Mouse (Mus musculus): ENCODE data around the gene Pofut2.

Pofut2 gene

DNA sequence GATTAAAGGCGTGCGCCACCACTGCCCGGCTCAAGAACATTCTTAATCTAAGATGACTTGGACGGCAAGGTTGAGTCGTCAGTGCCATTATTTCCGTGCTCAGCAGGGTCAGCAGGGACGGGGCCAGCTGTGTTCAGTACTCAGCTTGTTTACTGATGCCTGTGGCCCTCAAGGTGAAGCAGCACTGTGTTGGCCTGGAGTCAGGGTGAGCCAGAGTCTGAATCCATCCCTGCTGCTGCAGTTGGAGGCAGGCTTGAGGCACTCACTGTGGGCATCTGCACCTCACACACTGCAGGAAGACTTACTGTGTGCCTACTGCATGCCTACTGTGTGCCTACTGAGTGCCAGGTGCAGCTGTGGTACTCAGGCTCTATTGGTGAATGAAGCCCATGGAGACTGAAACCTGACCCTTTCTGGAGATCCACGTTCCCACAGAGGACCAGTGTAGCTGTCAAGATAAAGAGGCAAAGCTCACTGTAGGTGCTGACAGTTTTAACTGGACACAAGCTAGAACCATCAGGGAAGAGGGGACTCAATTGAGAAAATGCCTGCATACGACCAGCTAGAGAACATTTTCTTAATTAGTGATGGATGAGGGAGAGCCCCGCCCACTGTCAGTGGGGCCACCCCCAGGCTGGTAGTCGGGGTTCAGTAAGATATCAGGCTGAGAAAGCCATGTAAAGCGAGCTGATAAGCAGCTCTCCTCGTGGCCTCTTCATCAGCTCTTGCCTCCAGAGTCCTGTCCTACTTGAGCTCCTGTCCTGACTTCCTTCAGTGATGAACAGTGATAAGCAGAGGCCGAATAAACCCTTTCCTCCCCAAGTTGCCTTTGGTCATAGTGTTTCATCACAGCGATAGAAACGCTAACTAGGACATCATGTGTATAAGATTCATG is 26.9 kb upstream of the Pofut2 start:
- DNase-seq = no peak

DNA sequence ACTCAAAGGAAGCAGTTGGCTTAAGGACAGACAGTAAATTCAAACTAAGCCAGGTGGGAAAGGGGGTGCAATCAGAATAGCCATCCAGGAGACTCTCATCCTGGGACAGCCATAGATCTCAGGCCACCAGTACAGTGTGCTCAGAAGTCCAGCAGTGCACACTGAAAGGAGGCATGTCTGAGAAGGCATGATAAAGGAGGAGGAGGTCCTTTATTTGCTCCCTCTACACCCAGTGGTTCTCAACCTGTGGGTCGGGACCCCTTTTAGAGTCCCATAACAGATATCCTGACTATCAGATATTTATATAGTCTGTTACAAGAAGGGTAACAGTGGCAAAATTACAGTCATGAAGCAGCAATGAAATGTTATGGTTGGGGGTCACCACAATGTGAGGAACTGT is 25.8 kb upstream of the Pofut2 start:
- DNase-seq = no peak

DNA sequence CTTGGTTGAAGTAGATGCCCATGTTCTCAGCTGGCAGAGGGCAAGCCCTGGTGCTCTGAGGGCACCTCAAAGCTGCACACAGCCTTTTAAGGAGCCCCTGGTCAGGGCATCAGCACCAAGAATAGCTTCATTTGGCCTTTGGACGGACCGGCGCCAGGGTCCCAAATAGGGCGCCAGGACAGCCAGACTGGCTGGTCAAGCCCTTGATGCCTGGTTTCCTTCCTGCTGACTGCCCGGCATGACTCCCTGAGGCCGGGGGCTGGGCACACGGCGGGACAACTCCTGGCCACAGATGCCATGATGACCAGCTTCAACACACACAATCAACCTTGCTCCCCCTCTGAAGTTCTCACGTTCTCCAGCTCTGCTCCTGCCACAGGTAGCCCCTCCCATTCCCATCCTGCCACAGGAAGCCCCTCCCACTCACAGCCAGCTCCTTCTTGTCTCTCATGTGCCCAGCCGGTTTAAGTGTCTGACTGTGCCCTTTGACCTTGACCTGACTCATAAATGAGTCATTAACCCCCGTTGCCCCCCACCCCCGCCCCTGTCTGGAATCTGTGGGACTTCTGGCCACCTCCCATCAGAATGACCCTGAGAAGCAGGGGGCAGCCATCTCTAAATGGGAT is 23.9 kb upstream of the Pofut2 start:
- no peak for DNase-seq

DNA sequence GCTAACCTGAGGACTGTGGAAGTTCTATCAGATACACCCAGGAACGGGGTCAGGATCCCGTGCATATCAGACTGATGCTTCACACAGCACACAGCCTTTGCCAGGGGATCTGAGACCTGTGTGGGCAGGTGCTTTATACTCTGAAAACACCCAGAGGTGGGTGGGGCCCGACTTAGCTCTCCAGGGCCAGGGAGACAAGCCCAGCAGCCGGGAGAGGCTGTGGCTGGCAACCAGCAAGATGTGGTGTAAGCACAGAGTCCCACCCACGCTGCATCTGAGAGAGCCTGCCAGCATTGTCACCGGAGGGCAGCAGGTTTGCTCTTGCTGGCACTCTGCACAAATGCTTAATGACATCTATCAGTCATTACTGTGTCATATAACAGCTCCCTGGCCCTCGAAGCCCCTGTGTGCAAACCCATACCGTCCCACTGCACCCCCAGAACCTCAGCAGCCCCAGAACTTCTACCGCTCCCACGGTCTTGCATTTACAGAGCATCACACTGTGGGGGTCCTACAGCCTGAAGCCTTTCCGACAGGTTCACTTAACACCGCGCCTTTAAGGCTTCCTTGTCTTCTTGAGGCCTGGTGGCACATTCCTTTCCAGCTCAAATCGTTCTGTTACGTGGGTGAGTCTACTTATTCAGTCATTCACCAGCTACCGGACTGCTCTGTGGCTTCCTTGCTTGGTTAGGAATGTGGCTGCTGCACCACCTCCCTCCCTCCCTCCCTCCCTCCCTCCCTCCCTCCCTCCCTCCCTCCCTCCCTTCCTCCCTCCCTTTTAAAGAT is 21.0 kb upstream of the Pofut2 start:
- no peak for DNase-seq

DNA sequence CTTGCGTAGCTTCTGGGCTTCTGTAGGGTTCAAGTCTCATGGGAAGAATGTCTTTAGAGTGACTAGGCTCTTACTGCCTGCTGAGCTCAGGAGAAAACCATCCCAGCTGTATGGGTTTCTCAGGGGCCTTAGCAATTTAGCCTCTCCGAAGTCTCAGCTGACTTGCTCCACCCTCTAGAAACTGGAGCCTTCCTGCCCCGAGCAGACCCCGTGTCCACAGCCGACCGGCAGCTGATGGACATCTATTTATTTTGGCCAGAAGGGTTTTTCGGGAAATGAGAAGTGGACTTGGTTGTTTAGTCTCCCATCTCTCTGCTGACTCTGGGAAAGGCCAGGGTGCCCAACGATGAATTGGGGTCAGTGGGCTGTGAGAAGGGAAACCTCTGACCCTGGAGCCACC is 18.3 kb upstream of the Pofut2 start:
- DNase-seq = no peak

DNA sequence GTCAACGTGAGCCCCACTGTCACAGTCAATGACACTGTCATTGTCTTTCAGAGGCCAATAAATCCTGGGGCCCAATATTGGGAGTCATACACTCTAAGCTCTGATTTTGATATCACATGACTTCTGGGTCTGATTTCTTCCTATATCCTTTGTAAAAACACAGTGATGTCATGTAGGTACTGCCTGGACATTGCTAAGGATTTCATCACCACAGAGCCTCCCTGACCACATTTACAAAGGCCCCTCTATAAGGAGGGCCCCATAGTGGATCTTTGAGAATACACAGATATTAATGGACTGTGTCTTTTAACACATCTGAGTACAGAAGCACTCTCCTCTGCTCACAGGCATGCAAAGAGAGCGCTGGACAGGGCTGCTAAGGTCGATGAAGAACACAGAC is 16.6 kb upstream of the Pofut2 start:
- DNase-seq = no peak

DNA sequence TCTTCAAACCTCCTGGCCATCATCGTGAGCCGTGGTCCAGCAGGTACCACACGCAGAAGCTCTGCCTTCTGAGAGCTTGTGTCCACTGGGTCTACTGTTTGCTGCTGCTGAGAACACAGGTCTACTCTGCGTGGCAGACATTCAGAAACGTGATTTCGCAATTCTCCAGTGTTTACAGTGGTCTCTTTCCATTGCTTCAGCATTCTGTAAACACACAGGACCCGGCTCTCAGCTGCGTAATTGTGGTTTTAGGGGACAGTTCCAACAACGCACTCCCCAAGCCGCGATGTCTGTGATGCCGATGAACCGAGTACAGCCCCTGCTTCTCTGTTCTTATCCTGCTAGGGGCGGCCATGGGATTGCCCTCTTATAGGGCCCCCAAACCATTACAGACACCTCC is 16.1 kb upstream of the Pofut2 start:
- DNase-seq = no peak

DNA sequence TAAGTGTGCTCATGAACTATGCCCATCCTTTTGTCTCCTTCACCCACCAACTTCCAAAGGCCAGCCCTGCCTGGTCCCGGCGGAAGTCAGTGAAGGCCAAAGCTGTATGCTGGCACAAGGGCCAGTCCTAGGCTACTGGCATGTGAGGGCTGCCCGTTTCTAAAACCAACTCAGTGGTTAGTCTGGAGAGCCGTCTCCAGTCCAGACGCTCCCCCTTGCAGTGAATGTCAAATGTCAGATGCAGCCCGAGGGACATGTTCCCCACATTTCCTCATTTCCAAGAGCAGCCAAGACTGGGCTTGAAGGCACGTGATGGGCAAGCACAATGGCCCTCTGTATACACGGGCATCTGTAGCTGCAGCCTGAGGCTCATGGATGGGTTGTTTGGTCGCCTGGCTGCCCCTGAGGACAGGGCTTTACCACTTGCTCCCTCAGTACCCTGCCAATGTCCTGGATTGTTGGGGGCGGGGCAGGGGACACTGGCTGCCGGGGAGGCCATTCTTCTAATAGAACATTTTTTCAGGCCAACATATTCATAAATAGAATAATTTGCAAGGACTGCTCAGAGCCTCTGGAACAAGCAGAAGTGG is 15.4 kb upstream of the Pofut2 start:
- no peak for DNase-seq

DNA sequence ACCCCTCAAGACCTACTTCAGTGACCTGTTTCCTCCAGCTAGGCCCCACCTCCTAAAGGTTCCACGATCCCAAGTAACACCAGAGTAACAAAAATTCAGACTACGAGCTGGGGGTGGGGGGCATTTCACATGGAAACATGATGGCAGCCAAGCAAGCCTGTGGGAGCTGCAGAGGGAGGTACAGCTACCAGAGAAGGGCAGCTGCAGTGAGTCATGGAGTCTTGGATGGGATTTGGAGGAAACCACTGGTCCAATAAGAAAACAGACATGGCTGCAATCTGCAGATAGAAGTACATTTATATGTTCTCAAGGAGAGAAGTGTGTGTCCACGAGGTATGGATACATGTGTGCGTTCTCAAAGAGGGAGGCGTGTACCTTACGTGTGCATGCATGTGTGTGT is 14.2 kb upstream of the Pofut2 start:
- DNase-seq = no peak

DNA sequence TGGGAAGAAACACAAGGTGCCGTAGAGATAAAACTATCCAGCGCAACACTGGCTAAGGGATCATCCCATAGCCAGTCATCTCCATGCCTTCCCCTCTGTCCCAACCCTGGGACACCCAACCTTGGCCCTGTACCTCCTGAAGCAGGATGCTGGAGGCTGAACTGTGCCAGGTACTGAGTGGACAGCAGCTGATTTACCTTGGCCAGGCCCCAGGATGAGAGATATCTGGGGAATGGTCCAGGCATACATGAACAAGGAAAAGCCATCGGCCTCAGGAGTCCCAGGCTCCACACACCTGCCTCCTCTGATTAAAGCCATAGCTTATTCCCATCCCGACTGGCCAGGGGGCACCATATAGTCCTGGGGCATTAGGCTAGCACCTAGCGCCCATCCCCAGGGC is 12.0 kb upstream of the Pofut2 start:
- DNase-seq = no peak

DNA sequence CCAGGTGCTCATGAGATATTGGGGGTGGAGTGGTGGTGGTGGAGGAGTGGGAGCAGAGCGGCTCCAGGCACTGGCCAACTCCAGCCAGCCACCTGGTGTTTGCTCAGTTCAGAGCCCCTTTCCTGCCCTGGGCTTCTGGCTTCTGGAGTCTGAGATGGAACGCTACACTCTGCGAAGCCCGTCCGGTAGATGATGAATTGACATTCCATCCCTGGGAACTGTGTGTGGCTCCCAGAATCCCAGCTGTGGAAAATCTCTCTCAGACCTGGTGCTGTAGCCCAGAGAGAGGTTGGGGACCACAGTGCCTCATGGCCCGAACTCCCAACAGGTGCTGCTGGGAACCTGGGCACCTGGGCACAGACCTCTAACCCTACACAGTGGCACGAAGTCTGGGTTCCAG is 11.3 kb upstream of the Pofut2 start:
- DNase-seq = no peak

DNA sequence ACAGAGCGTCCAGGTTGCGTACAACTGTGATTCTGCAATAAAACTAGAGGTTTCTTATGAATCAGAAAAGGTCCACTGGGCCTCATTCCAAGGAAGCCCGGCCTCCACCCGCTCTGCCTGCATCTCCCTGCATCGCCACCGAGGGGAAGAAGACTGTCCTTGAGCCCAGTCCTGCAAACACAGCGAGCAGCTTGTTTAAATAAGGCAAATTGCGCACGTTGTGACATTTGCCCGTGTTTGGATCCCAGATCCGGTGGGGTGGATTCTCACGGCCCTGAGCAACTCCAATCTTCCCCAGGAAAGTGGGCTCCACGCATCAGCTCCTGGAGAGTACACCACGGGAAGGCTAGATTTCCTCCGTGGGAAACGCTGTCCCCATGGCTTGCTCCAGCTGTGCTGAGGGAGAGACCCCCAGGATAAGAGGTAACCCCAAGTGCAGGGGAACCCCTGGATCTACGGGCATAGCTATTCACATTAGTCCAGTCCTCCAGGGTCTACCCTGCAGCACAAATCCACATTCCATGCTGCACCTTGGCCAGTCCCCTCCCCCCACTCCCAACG is 7.7 kb upstream of the Pofut2 start:
- no peak for DNase-seq

DNA sequence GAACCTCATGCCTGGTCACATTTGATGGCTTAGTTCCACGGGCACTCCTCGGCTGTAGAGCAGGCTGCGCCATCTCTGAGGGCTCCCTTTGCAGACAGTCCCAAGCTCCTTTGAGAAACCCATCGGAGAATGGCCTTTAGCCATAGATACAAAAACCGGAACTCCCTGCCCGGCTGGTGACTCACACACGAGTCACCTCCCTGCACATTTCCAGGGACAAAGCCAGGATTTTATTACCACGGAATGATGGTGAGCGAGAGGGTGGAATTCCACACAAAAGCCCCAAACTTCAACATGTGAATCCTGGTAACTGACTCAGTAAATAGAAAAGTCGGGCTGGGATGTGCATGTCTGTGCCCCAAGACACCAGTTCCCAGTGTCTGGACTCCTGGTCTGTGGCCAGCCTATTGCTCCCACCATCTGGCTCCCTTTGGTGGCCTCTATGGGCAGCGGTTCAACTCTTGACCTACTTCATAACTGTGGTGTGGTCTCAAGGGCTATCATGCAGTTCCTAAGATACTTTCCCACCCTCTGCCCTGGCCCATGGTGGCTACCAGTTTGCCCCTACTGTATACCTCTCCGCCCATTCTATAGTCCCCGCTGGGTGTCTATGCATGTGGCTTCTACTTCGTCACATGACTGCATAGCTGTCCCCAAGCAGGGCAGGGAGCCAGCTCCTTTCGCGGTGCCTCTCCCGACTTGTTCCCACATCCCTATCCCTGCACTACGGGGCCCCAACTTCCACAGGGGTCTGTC is 7.1 kb upstream of the Pofut2 start:
- peak in 1 of 2 experiments; percentile 39 for DNase-seq

DNA sequence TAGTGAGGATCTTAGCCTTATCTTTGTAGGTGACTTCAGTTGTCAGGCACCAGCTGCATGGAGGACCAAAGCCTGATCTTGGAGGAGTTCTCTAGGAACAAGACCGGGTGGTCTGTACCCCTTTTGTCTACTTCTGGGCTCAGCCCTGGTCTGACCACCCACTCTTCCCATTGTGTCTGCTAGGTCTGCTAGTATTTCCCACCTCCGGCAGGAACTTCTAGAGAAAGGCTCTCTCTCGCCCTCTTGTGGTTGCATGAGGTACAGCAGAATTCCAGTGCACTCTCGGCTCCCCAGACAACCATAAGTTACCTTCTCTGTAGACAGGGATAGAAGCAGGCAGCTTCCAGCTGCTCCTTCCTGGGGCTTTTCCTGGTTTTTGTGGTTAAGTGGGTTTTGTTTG is 6.2 kb upstream of the Pofut2 start:
- DNase-seq = peak; percentile 63 to 85

DNA sequence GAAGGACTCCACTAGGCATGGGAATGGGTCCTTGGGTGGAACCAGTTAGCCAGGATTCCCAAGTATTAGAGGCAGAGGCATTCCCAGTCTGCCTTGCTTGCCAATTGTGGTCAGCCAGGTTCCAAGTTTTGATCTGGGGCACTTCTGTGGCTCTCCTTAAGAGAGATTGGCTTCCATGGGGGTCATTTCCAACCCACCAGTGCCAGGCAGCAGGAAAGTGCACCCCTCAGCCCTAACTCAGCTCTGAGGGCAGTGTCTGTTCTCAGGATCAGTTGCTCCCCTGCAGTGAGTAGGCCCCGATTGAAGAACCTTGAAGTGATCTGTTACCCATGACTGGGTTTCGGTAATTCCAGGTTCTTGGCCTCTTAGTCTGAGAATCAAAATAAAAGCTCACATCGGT is 3.8 kb upstream of the Pofut2 start:
- DNase-seq = no peak

DNA sequence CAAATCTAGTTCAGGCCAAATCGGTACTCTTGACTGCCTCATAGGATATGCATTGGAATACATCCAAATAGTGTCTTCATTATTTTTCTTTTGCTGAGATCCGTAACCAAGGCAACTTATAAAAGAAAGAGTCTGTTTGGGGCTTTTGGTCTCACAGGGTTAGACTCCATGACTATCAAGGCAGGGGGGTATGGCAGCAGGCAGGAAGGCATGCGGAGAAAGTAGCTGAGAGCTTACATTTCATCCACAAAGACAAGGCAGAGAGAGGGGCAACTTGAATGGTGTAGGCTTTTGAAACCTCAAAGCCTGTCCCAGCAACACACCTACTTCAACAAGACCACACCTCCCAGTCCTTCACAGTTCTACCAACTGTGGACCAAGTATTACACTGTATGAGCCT is 3.3 kb upstream of the Pofut2 start:
- DNase-seq = no peak

DNA sequence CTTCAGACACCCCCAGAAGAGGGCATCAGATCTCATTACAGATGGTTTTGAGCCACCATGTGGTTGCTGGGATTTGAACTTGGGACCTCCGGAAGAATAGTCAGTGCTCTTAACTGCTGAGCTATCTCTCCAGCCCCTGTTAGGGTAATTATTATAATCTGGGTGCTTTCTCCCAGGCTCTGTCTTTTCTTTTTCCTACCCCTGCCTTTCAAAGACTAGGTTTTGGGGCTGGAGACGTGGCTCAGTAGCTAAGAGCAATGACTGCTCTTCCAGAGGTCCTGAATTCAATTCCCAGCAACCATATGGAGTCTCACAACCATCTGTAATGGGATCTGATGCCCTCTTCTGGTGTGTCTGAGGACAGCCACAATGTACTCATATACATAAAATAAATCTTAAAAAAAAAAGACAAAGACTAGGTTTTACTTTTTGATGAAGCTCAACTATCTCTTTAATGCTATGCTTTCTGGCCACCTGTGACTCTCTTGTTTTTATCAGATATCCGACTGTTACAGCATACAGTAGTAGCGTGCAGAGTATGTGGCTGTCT is 902 bp upstream of the Pofut2 start:
- DNase-seq = no peak

DNA sequence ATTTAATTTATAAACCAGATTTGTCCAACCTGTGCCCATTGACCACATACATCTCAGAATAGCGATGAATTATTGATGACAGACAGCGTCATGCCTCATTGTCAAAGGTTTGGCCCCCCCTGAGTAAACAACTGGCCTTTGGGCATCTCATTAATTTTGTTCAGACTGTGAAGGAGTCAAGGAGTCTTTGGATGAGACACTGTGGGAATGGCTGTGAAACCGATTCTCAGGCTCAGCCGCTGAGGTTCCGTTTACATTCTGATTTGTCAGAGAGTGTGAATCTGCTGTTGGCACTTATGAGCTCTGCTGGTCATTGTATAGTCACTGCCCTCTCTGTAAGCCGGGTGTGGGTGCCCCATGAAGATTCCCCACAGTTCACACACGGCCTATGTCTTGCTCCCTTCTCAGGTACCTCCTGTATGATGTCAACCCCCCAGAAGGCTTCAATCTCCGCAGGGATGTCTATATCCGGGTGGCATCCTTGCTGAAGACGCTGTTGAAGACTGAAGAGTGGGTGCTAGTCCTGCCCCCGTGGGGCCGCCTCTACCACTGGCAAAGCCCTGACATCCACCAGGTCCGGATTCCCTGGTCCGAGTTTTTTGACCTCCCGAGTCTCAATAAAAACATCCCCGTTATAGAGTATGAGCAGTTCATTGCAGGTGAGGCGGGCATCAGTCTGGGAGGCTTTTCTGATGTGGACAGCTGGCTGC is 1.3 kb downstream of the Pofut2 start:
- DNase-seq = no peak

DNA sequence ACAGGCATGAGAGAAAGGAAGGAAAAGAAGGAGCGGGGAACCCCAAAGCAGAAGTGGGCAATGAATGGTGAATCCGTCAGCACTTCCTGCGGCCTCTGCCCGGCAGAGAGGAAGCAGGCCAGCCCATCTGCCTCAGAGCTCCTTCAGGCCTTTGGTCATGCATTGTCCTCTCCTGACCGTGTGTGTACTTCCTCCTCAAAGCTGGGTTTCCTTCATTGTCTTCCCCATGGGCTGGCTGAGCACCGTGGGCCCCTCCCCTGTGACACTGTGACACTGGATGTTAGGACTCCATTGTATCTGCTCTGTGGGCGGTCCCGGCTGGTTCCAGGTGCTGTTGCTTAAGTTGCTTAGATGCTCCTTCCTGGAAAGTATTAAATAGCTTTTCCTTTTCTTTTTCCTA is 7.3 kb downstream of the Pofut2 start:
- DNase-seq = no peak

DNA sequence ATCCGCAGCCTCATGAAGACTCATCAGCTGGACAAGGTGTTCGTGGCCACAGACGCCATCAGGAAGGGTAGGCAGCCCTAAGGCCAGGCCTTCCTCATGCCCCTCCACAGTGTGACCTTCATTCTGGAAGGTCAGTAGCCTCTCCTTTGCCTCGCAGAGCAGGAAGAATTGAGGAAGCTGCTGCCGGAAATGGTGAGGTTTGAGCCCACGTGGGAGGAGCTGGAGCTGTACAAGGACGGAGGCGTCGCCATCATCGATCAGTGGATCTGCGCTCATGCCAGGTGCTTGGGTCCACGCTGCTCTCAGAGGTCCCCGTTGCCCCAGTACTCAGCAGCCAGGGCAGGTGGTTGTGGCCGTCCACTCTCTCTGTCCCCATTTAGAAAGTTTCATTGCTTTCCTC is 8.0 kb downstream of the Pofut2 start:
- DNase-seq = no peak

DNA sequence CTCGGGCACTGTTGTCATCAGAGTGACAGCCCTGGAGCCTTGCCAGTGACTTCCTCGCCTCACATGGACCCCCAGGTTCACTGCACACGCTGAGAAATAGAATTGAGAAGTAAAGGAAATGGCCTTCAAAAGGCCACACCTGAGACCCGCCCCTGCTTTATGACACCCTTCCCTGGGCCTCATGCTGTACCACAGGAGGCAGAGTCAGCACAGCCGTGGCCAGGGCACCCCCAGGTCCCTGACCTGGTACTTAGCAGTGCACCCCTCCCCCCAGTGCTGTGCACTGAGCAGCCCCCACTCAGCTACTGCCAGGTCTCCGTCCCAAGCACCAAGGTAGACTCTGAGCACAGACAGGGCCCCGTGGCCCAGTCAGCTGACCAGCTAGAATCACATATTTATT is 10.1 kb downstream of the Pofut2 start:
- DNase-seq = no peak
